Mouse (Mus musculus) megakaryocyte progenitor cell, adult 5-6 weeks (primary cell): Measurements from ENCODE around the gene Nedd8. TPM values are rescaled to one million over a fixed set of nuclear protein-coding genes. Genes with fewer than 3 reads are reported as not detected.

Source experiments
- ATAC-seq: replicated peaks from 2 replicates; pipeline ENCODE4 v1.8.0; 2016; ENCODE audit warnings: mild to moderate bottlenecking, moderate TSS enrichment, inconsistent platforms; ENCODE audit not compliant: poor library complexity
- total RNA-seq, 2 experiments: library from RNA; stranded (forward) in 1 of 2; stranded (reverse) in 1 of 2; fragments of 157-497, 149-512 nt in 1 of 2; fragments of 200-1000 nt in 1 of 2; gene quantifications; 2 replicates each; pipeline versions ENCODE4 v1.2.3 to v1.2.4; 2015 to 2017

Nedd8 gene
- total RNA-seq (2015), result 491 and 506 TPM in 2 replicates
- total RNA-seq (2017), result 258 and 288 TPM in 2 replicates

- peak; percentile 98 for ATAC-seq
These were observed at the start of gene Nedd8, which contains the start of gene Gmpr2 for GRCm38 (mm10) chr14:55671833-55672740. TSS of gene Nedd8 (minus strand) at chr14:55672124. TSS of gene Gmpr2 (plus strand) at chr14:55671941.

- ATAC-seq, result no peak
These were observed 49.2 kb upstream of the Nedd8 start for GRCm38 (mm10) chr14:55721076-55721475.

- ATAC-seq, result no peak
These were observed 48.7 kb upstream of the Nedd8 start for GRCm38 (mm10) chr14:55720666-55721065.

GRCm38 (mm10) chr14:55719737-55720136 lies 47.8 kb upstream of the Nedd8 start:
- no peak for ATAC-seq

GRCm38 (mm10) chr14:55716884-55717283 lies 45.0 kb upstream of the Nedd8 start:
- ATAC-seq, result no peak

- no peak for ATAC-seq
These were observed 44.3 kb upstream of the Nedd8 start for GRCm38 (mm10) chr14:55716271-55716670.

GRCm38 (mm10) chr14:55714893-55715292 lies 43.0 kb upstream of the Nedd8 start:
- peak; percentile 27 for ATAC-seq

GRCm38 (mm10) chr14:55713729-55714122 lies 41.8 kb upstream of the Nedd8 start, which contains the start of gene Tgm1:
TSS of gene Tgm1 (minus strand) at chr14:55713926.
- ATAC-seq, result no peak

- peak; percentile 86 for ATAC-seq
These were observed 41.2 kb upstream of the Nedd8 start for GRCm38 (mm10) chr14:55713007-55713728.

- no peak for ATAC-seq
These were observed 39.9 kb upstream of the Nedd8 start for GRCm38 (mm10) chr14:55711786-55712185.

- no peak for ATAC-seq
These were observed 37.6 kb upstream of the Nedd8 start for GRCm38 (mm10) chr14:55709509-55709908.

GRCm38 (mm10) chr14:55707397-55707796 lies 35.5 kb upstream of the Nedd8 start:
- peak; percentile 76 for ATAC-seq

GRCm38 (mm10) chr14:55706051-55706600 lies 34.2 kb upstream of the Nedd8 start:
- ATAC-seq, result no peak

GRCm38 (mm10) chr14:55702761-55703160 lies 30.8 kb upstream of the Nedd8 start:
- no peak for ATAC-seq

- ATAC-seq, result no peak
These were observed 29.2 kb upstream of the Nedd8 start for GRCm38 (mm10) chr14:55701131-55701530.

GRCm38 (mm10) chr14:55697226-55697625 lies 25.3 kb upstream of the Nedd8 start:
- ATAC-seq, result peak; percentile 88

GRCm38 (mm10) chr14:55689433-55689832 lies 17.5 kb upstream of the Nedd8 start:
- no peak for ATAC-seq

- ATAC-seq, result 0 out of 2 replicates have a peak, but pooled peaks have one; percentile 1
These were observed 10.2 kb upstream of the Nedd8 start for GRCm38 (mm10) chr14:55682118-55682493.

GRCm38 (mm10) chr14:55681160-55682117 lies 9.5 kb upstream of the Nedd8 start, which contains the start of gene Tinf2:
TSS of gene Tinf2 (minus strand) at chr14:55681820.
- ATAC-seq, result peak; percentile 96

GRCm38 (mm10) chr14:55677615-55678014 lies 5.7 kb upstream of the Nedd8 start:
- ATAC-seq, result no peak
